Mouse (Mus musculus) embryonic facial prominence, embryonic 11.5 days (tissue): Measurements from ENCODE around the gene Sfi1. TPM values are rescaled to one million over a fixed set of nuclear protein-coding genes. Genes with fewer than 3 reads are reported as not detected.
"Not testable (repeated sequence)": the region's sequence is repeated elsewhere in the genome, so short reads cannot be mapped to it uniquely, and the experiment has no call there.

ENCODE experiments used
- ATAC-seq: fragments of 200-750 bp; cut with Nextera tagmentation; replicated peaks from 2 replicates; pipeline ENCODE4 v1.8.0; 2017; ENCODE audit warnings: low read depth; ENCODE audit not compliant: insufficient number of reproducible peaks, low FRiP score, low TSS enrichment
- DNase-seq: peaks from one replicate; pipeline ENCODE4 v3.0.0-alpha.2; 2015; ENCODE audit warnings: low spot score
- H3K27ac ChIP-seq: fragments of 300-500 bp; sonication (generic); replicated peaks from 2 replicates; pipeline ENCODE4 v1.5.1; 2014; ENCODE audit warnings: mild to moderate bottlenecking, low read depth, low read length, control low read depth
- H3K27me3 ChIP-seq: fragments of 300-500 bp; sonication (generic); 2 replicates; pipeline ENCODE4 v1.6.1; 2014; ENCODE audit warnings: mild to moderate bottlenecking, low read length, moderate library complexity, mixed read lengths; ENCODE audit not compliant: control insufficient read depth, insufficient read depth
- H3K36me3 ChIP-seq: fragments of 300-500 bp; sonication (generic); replicated peaks from 2 replicates; pipeline ENCODE4 v1.6.1; 2014; ENCODE audit warnings: low read depth, mild to moderate bottlenecking, low read length, moderate library complexity, mixed read lengths; ENCODE audit not compliant: control insufficient read depth, insufficient read depth
- H3K4me1 ChIP-seq: fragments of 300-500 bp; sonication (generic); 2 replicates; pipeline ENCODE4 v1.6.1; 2014; ENCODE audit warnings: low read length, mixed read lengths; ENCODE audit not compliant: control insufficient read depth, insufficient read depth
- H3K4me2 ChIP-seq: fragments of 300-500 bp; sonication (generic); 2 replicates; pipeline ENCODE4 v1.6.1; 2014; ENCODE audit warnings: low read depth, mild to moderate bottlenecking, control low read depth, low read length, moderate library complexity
- H3K4me3 ChIP-seq: fragments of 300-500 bp; sonication (generic); 2 replicates; pipeline ENCODE4 v1.5.1; 2014; ENCODE audit warnings: low read depth, low read length, control low read depth
- H3K9ac ChIP-seq: fragments of 300-500 bp; sonication (generic); replicated peaks from 2 replicates; pipeline ENCODE4 v1.6.1; 2014; ENCODE audit warnings: mild to moderate bottlenecking, control low read depth, low read length
- H3K9me3 ChIP-seq: fragments of 300-500 bp; sonication (generic); replicated peaks from 2 replicates; pipeline ENCODE4 v1.6.1; 2016; ENCODE audit warnings: mild to moderate bottlenecking, low read length, inconsistent platforms, mixed read lengths; ENCODE audit not compliant: control insufficient read depth
- WGBS: fragments of 180-500 bp; shearing (Covaris S2); extraction: QIAGEN DNeasy Blood & Tissue Kit; methylation state at CpG from one replicate; pipeline ENCODE4 v1.1.7; 2014; 5-methylcytosine and 5-hydroxymethylcytosine counted together
- polyA plus RNA-seq: library from polyadenylated mRNA; unstranded; fragments of >200 nt; fragmentation: Nextera tagmentation; extraction: Ambion mirVana; gene quantifications from 2 replicates; pipeline ENCODE4 v1.2.1, GENCODE M21; 2014

Gene Sfi1
- polyA plus RNA-seq, 1 experiment from 2014 or later = 6.5 TPM

- H3K9me3 ChIP-seq = not testable (repeated sequence)
These were observed 56.0 kb downstream of the Sfi1 start for GRCm38 (mm10) chr11:3137279-3137678.

GRCm38 (mm10) chr11:3135956-3136355 lies 57.3 kb downstream of the Sfi1 start:
- not testable (repeated sequence) for H3K27me3 ChIP-seq, H3K36me3 ChIP-seq, H3K4me3 ChIP-seq, H3K9ac ChIP-seq, H3K27ac ChIP-seq, H3K4me1 ChIP-seq, DNase-seq, H3K4me2 ChIP-seq, ATAC-seq
- H3K9me3 ChIP-seq = peaks cover 12% of the 10 kb centered on the region
- 91% methylated on average over 3 of the region's 3 CpGs for WGBS

More at GRCm38 (mm10) chr11:3137279-3137678, 56.0 kb downstream of the Sfi1 start:
- ATAC-seq = 0 out of 2 replicates have a peak, but pooled peaks have one; percentile 12
- not testable (repeated sequence) for H3K9ac ChIP-seq, H3K36me3 ChIP-seq, H3K4me1 ChIP-seq, H3K4me3 ChIP-seq, H3K4me2 ChIP-seq, H3K27me3 ChIP-seq, DNase-seq, H3K27ac ChIP-seq
- WGBS = 91% methylated on average over 4 of the region's 4 CpGs

DNA sequence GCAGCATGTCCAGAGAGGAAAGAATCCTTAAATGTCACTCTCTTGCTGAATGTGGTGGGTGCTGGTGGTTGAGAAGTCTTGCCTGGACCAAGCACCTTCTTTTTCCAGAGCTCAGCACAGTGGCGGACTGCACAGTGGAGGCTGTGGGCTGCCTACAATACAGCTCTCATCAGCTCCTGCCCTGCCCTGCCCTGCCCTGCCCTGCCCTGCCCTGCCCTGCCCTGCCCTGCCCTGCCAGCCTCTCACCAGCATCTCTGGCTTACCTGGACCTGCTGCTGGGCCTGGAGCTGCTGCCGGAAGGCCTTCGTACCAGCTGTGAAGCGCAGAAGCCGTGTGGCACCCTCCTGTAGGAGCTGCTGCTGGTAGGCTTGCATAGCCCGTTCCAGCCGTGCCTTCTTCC lies 57.9 kb downstream of the Sfi1 start:
- not testable (repeated sequence) for H3K27ac ChIP-seq, H3K4me2 ChIP-seq, H3K27me3 ChIP-seq, DNase-seq, H3K4me1 ChIP-seq, H3K9ac ChIP-seq, H3K36me3 ChIP-seq, ATAC-seq, H3K4me3 ChIP-seq
- H3K9me3 ChIP-seq = peaks cover 12% of the 10 kb centered on the region
- 100% methylated on average over 3 of the region's 7 CpGs for WGBS

DNA sequence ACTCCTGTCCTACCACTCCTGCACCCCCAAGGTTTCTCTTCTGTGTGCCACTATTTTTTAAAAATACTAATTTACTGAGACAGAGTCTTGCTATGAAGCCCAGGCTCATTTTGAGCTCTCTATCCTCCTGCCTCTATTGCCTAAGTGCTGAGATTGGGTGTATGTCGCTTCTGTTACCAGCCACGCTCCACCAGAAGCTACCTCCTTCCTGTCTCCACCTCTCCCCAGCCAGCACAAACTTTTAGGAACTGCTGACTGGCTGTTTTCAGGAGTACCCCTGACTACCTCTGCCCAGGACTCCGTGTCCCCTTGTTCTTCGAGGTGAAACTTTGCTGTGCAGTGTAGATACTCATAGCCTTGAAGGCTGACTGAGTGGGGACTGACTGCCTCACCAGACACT lies 59.9 kb downstream of the Sfi1 start:
- not testable (repeated sequence) for H3K9ac ChIP-seq, H3K27me3 ChIP-seq, H3K4me1 ChIP-seq, H3K36me3 ChIP-seq, H3K4me2 ChIP-seq, H3K27ac ChIP-seq, H3K4me3 ChIP-seq, DNase-seq
- H3K9me3 ChIP-seq = peaks cover 19% of the 10 kb centered on the region
- peak; percentile 12; the same call in 1 of the 2 replicates for ATAC-seq
- no CpG with 5 or more reads among the region's 4 CpGs for WGBS

- not testable (repeated sequence) for H3K4me3 ChIP-seq, H3K27me3 ChIP-seq, H3K9ac ChIP-seq, H3K4me1 ChIP-seq, DNase-seq, H3K36me3 ChIP-seq, H3K27ac ChIP-seq, H3K4me2 ChIP-seq
- ATAC-seq = 0 out of 2 replicates have a peak, but pooled peaks have one; percentile 4
- H3K9me3 ChIP-seq = peaks cover 19% of the 10 kb centered on the region
- WGBS = 87% methylated on average over 3 of the region's 3 CpGs
These were observed 60.3 kb downstream of the Sfi1 start for GRCm38 (mm10) chr11:3132957-3133356.

DNA sequence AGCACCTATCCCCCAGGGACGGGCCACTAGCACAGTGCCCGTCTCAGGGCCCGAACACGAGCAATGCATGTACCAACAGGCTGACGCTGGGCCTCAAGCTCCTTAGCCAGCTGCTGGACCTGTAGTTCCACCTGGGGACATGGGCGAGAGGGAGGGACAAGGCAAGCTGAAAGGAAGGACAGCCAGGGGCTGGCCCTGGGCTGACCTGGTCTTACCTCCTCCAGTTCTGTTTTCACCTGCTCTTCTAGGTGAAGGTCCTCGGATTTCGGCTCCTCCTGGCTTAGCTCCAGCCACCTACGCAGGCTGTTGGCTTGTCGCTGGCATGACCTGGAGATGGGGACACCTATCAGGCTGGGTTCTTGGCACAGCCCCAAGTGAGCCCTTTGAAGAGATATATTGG lies 61.3 kb downstream of the Sfi1 start:
- ATAC-seq = peak; percentile 21
- not testable (repeated sequence) for H3K9ac ChIP-seq, H3K4me1 ChIP-seq, H3K27ac ChIP-seq, DNase-seq, H3K4me2 ChIP-seq, H3K4me3 ChIP-seq, H3K27me3 ChIP-seq, H3K36me3 ChIP-seq
- H3K9me3 ChIP-seq = peaks cover 15% of the 10 kb centered on the region
- 96% methylated on average over 8 of the region's 10 CpGs for WGBS

- DNase-seq, H3K27me3 ChIP-seq: not testable (repeated sequence)
These were observed 63.4 kb downstream of the Sfi1 start for GRCm38 (mm10) chr11:3129852-3130251.

DNA sequence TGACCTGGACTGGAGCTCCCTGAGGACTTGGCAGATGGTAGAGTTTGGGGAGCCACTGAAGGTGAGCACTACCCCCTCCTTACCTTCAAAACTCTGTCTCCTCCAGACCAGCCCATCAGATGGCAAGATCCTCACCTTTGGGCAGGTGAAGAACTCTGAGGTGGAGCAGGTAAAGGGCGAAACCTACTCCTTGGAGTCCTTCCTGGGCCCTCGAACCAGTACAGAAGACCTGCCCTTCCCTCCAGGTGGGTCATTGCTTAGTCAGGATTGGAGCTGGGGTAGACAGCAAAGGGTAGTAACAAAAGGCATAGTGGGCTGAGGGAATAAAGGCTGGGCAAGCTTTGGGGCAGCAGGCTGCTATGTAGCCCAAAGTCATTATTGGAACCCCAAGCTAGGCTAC lies 64.0 kb downstream of the Sfi1 start:
- not testable (repeated sequence) for H3K4me1 ChIP-seq, H3K4me2 ChIP-seq, H3K4me3 ChIP-seq, H3K36me3 ChIP-seq, H3K27me3 ChIP-seq, ATAC-seq, H3K27ac ChIP-seq, DNase-seq, H3K9ac ChIP-seq
- WGBS = 97% methylated on average over 2 of the region's 2 CpGs
- peaks cover 11% of the 10 kb centered on the region for H3K9me3 ChIP-seq

More at GRCm38 (mm10) chr11:3129852-3130251, 63.4 kb downstream of the Sfi1 start:
- not testable (repeated sequence) for H3K9ac ChIP-seq, ATAC-seq, H3K4me1 ChIP-seq, H3K4me3 ChIP-seq, H3K27ac ChIP-seq, H3K4me2 ChIP-seq, H3K36me3 ChIP-seq
- peaks cover 11% of the 10 kb centered on the region for H3K9me3 ChIP-seq
- WGBS = 89% methylated on average over 5 of the region's 8 CpGs
